Mouse (Mus musculus): ENCODE data around the gene Gm11037.

- TF ChIP-seq POLR2A (IDR thresholded peaks at IDR 0.05; ENCODE audit: low read depth, low read length): no peak
- no peak for TF ChIP-seq CTCF (conservative IDR thresholded peaks at IDR 0.05; ENCODE audit: insufficient read depth, insufficient read length, low read depth, low read length)
Observed at GRCm38 (mm10) chr2:131104021-131104420, 29.3 kb upstream of the Gm11037 start.

All from kidney, adult 2 months (tissue).